Mouse (Mus musculus): Measurements from ENCODE around the gene Pigq.

Pigq gene

GRCm38 (mm10) chr17:25925348-25925747 is 19.4 kb downstream of the Pigq start:
- no peak for DNase-seq (ENCODE audit: low read depth in 2 of 2, low spot score in 2 of 2)

GRCm38 (mm10) chr17:25922120-25922519 is 22.6 kb downstream of the Pigq start:
- no peak for DNase-seq (ENCODE audit: low read depth in 2 of 2, low spot score in 2 of 2)

GRCm38 (mm10) chr17:25919786-25920642 is 24.7 kb downstream of the Pigq start:
- peak; percentile 98 to 99 for DNase-seq (ENCODE audit: low read depth in 2 of 2, low spot score in 2 of 2)

GRCm38 (mm10) chr17:25919144-25919785 is 25.5 kb downstream of the Pigq start, which contains the start of gene Rab40c:
Gene Rab40c (minus strand): TSS chr17:25919727.
- DNase-seq (ENCODE audit: low read depth in 2 of 2, low spot score in 2 of 2): no peak

- no peak for DNase-seq (ENCODE audit: low read depth in 2 of 2, low spot score in 2 of 2)
These were observed 26.5 kb downstream of the Pigq start for GRCm38 (mm10) chr17:25918037-25918750.

GRCm38 (mm10) chr17:25916931-25917647 is 27.6 kb downstream of the Pigq start:
- no peak for DNase-seq (ENCODE audit: low read depth in 2 of 2, low spot score in 2 of 2)

GRCm38 (mm10) chr17:25914295-25914694 is 30.4 kb downstream of the Pigq start:
- DNase-seq (ENCODE audit: low read depth in 2 of 2, low spot score in 2 of 2): no peak

- DNase-seq (ENCODE audit: low read depth in 2 of 2, low spot score in 2 of 2): no peak
These were observed 30.9 kb downstream of the Pigq start for GRCm38 (mm10) chr17:25913877-25914275.

GRCm38 (mm10) chr17:25913186-25913876 is 31.4 kb downstream of the Pigq start:
- DNase-seq (ENCODE audit: low read depth in 2 of 2, low spot score in 2 of 2): no peak

GRCm38 (mm10) chr17:25911816-25912215 is 32.9 kb downstream of the Pigq start:
- DNase-seq (ENCODE audit: low read depth in 2 of 2, low spot score in 2 of 2): no peak

- DNase-seq (ENCODE audit: low read depth in 2 of 2, low spot score in 2 of 2): no peak
These were observed 37.1 kb downstream of the Pigq start for GRCm38 (mm10) chr17:25907640-25908039.

GRCm38 (mm10) chr17:25903061-25903460 is 41.7 kb downstream of the Pigq start:
- DNase-seq (ENCODE audit: low read depth in 2 of 2, low spot score in 2 of 2): no peak

- DNase-seq (ENCODE audit: low read depth in 2 of 2, low spot score in 2 of 2): no peak
These were observed 44.5 kb downstream of the Pigq start for GRCm38 (mm10) chr17:25900193-25900592.

GRCm38 (mm10) chr17:25895891-25896290 is 48.8 kb downstream of the Pigq start:
- no peak for DNase-seq (ENCODE audit: low read depth in 2 of 2, low spot score in 2 of 2)

GRCm38 (mm10) chr17:25895415-25895814 is 49.3 kb downstream of the Pigq start:
- DNase-seq (ENCODE audit: low read depth in 2 of 2, low spot score in 2 of 2): no peak

- peak; percentile 58 to 63 for DNase-seq (ENCODE audit: low read depth in 2 of 2, low spot score in 2 of 2)
These were observed 50.6 kb downstream of the Pigq start for GRCm38 (mm10) chr17:25893975-25894617.

GRCm38 (mm10) chr17:25888837-25889236 is 55.9 kb downstream of the Pigq start:
- no peak for DNase-seq (ENCODE audit: low read depth in 2 of 2, low spot score in 2 of 2)

GRCm38 (mm10) chr17:25887467-25887866 is 57.3 kb downstream of the Pigq start:
- DNase-seq (ENCODE audit: low read depth in 2 of 2, low spot score in 2 of 2): no peak

GRCm38 (mm10) chr17:25886806-25887205 is 57.9 kb downstream of the Pigq start:
- DNase-seq (ENCODE audit: low read depth in 2 of 2, low spot score in 2 of 2): no peak

GRCm38 (mm10) chr17:25885636-25886035 is 59.1 kb downstream of the Pigq start:
- no peak for DNase-seq (ENCODE audit: low read depth in 2 of 2, low spot score in 2 of 2)

All from CD8-positive naive resting alpha-beta T cell, adult 2 months (primary cell).